Mouse (Mus musculus) gastrocnemius, adult 2 months (tissue): ENCODE data around the gene Tspan4. TPM values are rescaled to one million over a fixed set of nuclear protein-coding genes. Genes with fewer than 3 reads are reported as not detected.

Experiments used
- DNase-seq: peaks from one replicate; pipeline ENCODE4 v3.0.0; 2022
- H3K27ac ChIP-seq: fragments of 200-600 bp; 2 replicates; pipeline ENCODE4 v1.8.1; 2022; ENCODE audit warnings: mild to moderate bottlenecking
- H3K4me3 ChIP-seq: fragments of 200-600 bp; 2 replicates; pipeline ENCODE4 v1.8.1; 2022; ENCODE audit warnings: mild to moderate bottlenecking, moderate library complexity
- CTCF ChIP-seq: fragments of 200-600 bp; IDR thresholded peaks from 2 replicates; pipeline ENCODE4 v1.8.1; 2022; ENCODE audit warnings: antibody characterized with exemption, mild to moderate bottlenecking, moderate library complexity
- intact Hi-C: fragments of 180-260 bp; cut with DNase I; formaldehyde crosslinking; loops from one replicate; pipeline ENCODE4 v1.15.1; 2025
- total RNA-seq, 2 experiments: library from RNA; stranded (reverse); gene quantifications; 2 replicates each; pipeline ENCODE4 v1.2.3; 2021

Tspan4 gene
- total RNA-seq, 2 experiments from 2014 or later: 7.6 to 8.2 TPM

DNA sequence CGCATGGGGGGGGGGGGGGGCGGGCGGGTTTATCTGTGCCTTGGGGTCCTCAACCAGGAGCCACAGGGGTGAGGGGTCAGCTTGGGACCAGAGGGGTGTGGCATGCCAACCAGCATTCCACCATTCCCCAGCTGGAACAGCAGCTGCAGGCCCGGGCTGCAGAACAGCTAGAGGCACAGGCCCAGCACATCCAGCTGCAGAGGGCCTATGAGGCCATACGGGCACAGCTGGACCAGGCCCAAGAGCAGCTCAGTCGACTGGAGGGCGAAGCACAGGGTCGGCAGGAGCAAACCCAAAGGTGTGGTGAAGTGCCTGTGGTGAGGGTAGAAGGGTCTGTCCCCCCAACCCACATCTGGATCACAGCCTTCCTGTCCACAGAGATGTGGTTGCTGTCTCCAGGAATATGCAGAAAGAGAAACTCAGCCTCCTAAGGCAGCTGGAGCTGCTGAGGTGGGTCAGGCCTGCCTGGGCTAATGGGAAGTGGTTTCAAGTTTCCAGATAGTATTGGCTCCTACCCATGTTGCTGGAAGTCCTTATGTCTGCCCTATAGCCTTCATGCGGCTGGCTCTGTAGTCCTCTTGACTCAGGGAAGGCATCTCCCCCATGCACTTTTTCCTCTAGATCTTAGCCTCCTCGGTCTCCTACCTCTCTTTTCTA, 9.5 kb upstream of the Tspan4 start:
- TF ChIP-seq CTCF: no peak
- peak; percentile 56 for DNase-seq
- Histone ChIP-seq H3K27ac (peak overlapping the region; percentile 94), H3K4me3 (peak overlapping the region; percentile 81)
- intact Hi-C loops: no loop called here

DNA sequence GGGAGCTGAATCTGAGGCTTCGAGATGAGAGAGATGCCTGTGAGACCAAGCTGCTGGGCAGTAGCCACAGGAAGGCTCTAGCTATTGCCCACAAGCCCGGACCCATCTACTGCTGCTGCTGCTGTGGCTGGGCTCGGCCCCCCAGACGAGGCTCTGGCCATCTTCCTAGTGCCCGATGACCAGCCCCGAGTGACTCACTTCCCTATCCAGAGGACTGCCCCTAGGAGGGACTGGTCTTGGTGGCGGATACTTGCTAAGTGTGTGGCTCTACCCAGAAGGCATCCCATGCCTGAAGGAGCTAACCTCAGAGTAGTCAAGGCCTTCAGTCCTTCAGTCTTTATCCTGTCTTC, 9.0 kb upstream of the Tspan4 start:
- intact Hi-C loops: no loop called here
- Histone ChIP-seq H3K27ac (peak overlapping the region; percentile 94), H3K4me3 (peak overlapping the region; percentile 81)
- DNase-seq: peak; percentile 61
- no peak for TF ChIP-seq CTCF

DNA sequence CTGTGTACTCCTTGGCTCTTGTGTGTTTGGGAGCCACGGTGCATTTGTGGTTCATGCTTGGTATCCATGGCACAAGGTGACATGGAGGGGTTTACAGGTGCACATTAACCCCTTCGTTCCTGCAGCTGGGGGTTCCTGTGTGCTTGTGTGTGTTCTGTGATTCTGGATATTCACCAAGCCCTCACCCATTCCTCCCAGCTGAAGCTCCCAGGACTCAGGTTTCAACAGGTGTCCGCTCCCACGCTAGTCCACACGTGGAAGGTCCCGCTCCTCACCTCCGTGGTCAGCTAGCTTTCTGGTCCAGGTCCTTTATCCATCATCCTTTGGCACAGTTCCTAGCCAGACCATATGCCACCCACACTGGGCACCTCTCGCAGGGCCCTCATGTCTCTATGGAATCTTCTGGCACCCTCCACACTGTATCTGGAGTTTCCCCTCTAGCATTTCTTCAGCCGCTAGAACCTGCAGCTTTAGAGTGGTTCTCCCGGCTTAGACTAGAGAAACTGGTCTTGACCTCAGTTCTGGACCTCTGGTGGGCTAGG, 8.4 kb upstream of the Tspan4 start:
- intact Hi-C loops: no loop called here
- peak overlapping the region; percentile 94 for H3K27ac ChIP-seq
- no peak for TF ChIP-seq CTCF
- peak overlapping the region; percentile 87 for H3K4me3 ChIP-seq
- DNase-seq: peak; percentile 26

DNA sequence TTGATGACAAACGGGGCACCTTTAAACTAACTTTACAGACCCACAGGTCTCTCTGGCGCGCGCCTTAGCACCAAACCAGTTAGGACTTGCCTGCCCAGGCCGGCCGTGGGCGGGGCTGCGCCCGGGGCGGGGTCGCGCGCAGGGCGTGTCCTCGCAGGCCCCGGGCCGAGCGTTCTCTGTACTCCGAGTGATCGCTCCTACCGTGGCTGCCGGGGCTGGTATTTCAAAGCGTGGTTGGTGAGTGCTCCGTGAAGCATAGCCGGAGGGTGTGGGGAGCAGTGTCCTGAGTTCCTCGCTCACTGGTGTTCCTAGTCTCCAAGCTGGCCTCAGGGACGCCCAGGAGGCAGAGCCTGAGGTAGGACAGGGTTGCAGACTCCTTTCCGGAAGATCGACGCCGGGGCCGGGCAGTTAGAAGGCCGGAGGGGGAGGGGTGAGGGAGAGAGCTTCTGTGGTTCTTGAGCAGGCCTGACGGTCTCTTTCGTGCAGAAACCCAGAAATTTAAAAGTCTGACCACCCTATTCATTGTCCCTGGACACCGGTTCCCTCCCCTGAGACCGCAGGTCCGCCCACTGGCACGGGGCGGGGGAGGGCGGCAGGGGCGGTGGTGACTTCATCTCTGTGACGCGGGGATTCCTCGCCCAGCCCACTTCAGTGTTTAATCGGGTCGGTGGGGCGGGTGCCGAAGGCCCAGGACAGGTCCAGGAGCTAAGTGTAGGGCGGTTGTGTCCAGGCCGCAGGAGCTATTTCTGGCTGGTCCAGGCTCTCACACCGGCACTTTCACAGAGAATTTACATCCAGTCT, 7.6 kb upstream of the Tspan4 start, which contains the start of gene Cd151:
Gene Cd151 (plus strand): TSS at position 163 of the 801 bp plus-strand sequence.
- TF ChIP-seq CTCF: no peak
- intact Hi-C loops: no loop called here
- Histone ChIP-seq H3K27ac (peak within 1 kb of the TSS; percentile 94), H3K4me3 (peak within 1 kb of the TSS; percentile 87)
- peak; percentile 94 for DNase-seq

DNA sequence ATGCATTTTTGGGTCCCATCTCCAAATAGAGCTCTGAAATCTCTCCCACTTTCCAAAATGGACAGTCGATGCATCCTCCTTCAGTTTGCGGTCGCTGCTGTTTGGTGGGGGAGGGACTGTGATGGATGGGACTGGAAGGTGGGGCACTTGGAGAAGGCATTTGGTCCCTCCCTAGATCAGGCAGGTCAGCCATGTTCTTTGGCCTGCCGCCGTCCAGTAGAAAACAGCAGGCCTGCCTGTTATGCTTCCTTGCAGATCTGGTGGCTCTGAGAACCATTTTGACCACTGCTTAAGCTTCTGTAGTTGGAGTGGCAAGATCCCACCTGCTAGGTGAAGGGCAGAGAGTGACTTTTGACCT, 6.9 kb upstream of the Tspan4 start:
- TF ChIP-seq CTCF: no peak
- peak; percentile 59 for DNase-seq
- Histone ChIP-seq H3K27ac (peak overlapping the region; percentile 94), H3K4me3 (peak overlapping the region; percentile 87)
- intact Hi-C loops: no loop called here

DNA sequence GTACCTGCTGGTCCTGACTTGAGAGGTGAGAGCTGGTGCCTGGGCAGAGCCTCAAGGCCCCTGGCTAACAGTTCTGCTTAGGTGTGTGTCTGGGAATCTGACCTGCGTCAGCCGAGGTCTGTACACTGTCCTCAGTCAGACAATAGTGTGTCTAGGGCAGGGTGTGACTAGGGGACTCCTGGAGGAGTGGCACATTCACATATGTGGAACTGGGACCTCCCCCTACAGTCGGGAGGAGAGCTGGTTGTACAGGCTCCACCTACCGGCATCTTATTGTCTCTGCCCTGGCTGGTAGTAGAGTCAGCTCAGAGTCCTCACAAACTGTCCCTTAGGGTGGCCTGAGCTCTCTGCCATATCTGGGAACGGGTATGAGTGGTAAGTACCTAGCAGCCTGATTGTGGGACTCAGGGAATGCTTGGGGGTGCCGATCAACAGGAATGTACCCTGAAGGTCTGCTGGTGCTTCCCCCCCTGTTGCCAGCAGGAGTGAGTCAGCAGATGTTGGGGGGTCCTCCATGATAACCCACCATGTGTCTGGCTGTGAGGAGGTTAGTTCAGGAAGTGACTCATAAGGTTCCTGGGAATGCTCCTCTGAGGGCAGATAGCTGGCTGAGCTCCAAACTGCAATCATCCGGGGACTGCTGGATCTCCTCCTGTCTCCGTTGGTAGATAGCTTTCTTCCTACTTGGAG, 6.4 kb upstream of the Tspan4 start:
- DNase-seq: peak; percentile 72
- H3K27ac ChIP-seq: peak overlapping the region; percentile 94
- intact Hi-C loops: no loop called here
- peak overlapping the region; percentile 87 for H3K4me3 ChIP-seq
- peak; percentile 60 for TF ChIP-seq CTCF

DNA sequence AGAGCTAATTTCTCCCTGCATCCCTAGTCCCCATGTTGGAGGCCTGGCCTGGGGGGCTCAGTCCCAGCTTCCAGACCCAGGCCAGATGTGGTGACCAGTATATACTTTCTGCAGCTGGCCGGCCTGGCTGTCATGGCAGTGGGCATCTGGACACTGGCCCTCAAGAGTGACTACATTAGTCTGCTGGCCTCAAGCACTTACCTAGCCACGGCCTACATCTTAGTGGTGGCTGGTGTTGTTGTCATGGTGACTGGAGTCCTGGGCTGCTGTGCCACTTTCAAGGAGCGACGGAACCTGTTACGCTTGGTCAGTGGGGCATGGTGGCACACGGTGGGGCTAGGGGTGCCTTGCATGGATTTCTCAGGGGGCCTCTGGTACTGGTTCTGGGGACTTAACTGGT, 5.7 kb upstream of the Tspan4 start:
- H3K27ac ChIP-seq: peak overlapping the region; percentile 94
- intact Hi-C loops: no loop called here

DNA sequence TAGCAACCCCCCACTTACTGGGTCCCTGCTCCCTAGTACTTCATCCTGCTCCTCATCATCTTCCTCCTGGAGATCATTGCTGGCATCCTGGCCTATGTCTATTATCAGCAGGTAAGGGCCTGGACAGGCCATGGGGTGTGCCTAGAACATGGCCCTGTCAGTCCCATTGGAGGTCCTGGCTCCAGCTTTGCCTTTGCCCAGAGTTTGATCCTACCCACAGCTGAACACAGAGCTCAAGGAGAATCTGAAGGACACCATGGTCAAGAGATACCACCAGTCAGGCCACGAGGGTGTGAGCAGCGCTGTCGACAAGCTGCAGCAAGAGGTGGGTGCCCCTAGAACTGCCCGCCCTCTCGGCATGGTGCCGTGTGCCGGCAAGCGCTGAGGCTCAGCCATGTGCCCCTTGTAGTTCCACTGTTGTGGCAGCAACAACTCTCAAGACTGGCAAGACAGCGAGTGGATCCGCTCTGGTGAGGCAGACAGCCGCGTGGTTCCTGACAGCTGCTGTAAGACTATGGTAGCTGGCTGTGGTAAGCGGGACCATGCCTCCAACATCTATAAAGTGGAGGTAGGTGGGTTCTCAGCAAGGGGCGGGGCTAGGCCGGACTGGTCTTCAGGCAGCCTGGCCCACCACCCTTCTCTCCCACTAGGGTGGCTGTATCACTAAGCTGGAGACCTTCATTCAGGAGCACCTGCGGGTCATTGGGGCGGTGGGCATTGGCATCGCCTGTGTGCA, 5.0 kb upstream of the Tspan4 start:
- H3K27ac ChIP-seq: peak overlapping the region; percentile 94
- no peak for TF ChIP-seq CTCF
- DNase-seq: peak; percentile 21
- peak overlapping the region; percentile 87 for H3K4me3 ChIP-seq
- intact Hi-C loops: no loop called here

More for the DNA sequence above, 5.7 kb upstream of the Tspan4 start:
- no peak for TF ChIP-seq CTCF
- H3K4me3 ChIP-seq: peak overlapping the region; percentile 87
- peak; percentile 27 for DNase-seq

DNA sequence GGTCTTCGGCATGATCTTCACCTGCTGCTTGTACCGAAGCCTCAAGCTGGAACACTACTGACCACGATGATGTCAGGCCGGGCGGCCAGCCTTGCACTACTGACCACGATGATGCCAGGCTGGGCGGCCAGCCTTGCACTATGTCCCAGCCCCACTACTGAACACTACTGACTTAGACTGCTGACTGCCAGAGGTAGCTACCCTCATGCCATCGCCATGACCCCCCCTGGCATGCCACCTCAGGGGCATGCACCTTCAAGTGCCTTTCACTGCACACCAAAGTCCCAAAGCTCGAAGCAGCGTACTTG, 4.4 kb upstream of the Tspan4 start:
- TF ChIP-seq CTCF: no peak
- H3K27ac ChIP-seq: no peak overlapping the region
- no peak overlapping the region for H3K4me3 ChIP-seq
- intact Hi-C loops: no loop called here
- peak; percentile 16 for DNase-seq

DNA sequence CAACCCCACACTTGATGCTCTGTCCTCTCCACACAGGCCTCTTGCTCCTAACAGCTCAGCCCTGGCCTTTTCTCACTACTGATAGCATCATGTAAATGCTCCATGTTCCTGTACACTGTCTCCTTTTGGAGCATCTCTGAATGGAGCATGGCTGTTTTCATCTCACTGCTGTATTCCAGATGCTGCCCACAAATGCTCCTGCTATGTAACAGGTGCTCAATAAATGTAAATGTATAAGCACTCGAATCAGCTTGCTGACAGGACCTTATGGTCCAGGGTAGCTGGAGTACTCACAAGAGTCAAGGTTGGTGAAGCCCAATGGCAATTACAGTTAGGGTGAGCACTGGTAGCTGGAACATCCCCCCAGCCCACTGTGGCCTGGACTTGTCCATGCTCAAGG, 3.8 kb upstream of the Tspan4 start:
- H3K27ac ChIP-seq: no peak overlapping the region
- intact Hi-C loops: no loop called here

DNA sequence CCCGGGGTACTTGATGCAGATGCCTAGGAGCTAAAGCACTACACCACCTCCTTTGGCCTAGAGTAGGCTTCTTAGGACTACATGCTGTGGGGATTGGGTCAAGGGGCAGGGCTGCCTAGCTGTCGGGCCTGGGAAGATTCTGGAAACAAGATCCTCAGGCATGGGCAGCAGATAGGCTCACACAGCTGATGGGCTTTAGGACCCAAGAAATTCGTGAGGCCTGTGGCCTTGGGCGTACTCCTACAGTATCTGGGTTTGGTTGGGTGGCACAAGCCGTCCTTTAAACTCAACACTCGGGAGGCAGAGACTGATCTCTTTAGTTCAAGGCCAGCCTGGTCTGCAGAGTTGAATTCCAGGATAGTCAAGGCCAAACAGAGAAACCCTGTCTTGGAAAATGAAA, 2.8 kb upstream of the Tspan4 start:
- TF ChIP-seq CTCF: no peak
- intact Hi-C loops: no loop called here
- no peak overlapping the region for H3K4me3 ChIP-seq

More for the DNA sequence above, 3.8 kb upstream of the Tspan4 start:
- DNase-seq: no peak
- TF ChIP-seq CTCF: no peak
- no peak overlapping the region for H3K4me3 ChIP-seq

DNA sequence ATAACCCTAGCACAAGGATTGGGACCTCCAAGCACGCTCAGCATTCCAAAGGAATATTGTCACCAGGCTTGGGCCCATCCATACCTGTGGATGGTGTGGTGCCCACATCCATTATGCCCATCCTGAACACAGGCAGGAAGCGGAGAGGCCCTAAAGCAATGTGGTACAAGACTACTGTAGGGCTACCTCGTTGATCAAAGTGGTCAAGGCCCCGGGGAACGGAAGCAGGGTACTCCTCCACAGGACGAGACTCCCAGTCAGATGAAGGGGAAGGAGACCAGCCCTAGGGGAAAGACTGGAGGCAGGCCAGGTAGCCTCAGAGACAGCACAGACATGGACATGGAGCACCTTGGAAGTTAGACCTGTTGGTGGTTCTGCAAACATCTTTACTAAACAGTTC, 2.3 kb upstream of the Tspan4 start:
- peak; percentile 18 for DNase-seq
- TF ChIP-seq CTCF: no peak
- no peak overlapping the region for H3K4me3 ChIP-seq
- intact Hi-C loops: no loop called here
- no peak overlapping the region for H3K27ac ChIP-seq

More for the DNA sequence above, 2.8 kb upstream of the Tspan4 start:
- no peak for DNase-seq
- H3K27ac ChIP-seq: no peak overlapping the region

DNA sequence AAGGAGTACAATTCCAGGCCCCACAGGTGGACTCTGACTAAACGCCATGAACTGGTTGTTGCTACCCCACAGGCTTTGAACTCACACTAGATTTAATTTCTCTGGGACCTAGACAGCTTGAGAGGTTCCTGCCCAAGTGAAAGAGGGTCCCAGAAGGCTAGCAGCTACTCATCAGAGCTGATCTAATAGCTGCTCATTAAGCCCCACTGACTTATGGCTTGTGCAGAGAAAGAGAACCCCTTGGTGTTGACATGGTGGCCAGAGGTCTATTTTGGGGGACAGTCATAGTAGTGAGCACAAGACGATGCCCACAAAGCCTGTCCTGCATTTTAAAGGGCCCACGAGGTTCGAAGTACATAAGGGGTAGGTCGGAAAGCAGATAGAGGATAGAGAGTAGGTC, 880 bp upstream of the Tspan4 start:
- Histone ChIP-seq H3K27ac (peak overlapping the region; percentile 98), H3K4me3 (peak overlapping the region; percentile 97)
- intact Hi-C loops: no loop called here
- no peak for TF ChIP-seq CTCF
- DNase-seq: peak; percentile 16
